Mouse (Mus musculus): ENCODE data around the gene Tsc2. TPM values are rescaled to one million over a fixed set of nuclear protein-coding genes. Genes with fewer than 3 reads are reported as not detected.

Tsc2 gene
- polyA plus RNA-seq, 1 experiment from 2014 or later, result 89.5 TPM

DNA sequence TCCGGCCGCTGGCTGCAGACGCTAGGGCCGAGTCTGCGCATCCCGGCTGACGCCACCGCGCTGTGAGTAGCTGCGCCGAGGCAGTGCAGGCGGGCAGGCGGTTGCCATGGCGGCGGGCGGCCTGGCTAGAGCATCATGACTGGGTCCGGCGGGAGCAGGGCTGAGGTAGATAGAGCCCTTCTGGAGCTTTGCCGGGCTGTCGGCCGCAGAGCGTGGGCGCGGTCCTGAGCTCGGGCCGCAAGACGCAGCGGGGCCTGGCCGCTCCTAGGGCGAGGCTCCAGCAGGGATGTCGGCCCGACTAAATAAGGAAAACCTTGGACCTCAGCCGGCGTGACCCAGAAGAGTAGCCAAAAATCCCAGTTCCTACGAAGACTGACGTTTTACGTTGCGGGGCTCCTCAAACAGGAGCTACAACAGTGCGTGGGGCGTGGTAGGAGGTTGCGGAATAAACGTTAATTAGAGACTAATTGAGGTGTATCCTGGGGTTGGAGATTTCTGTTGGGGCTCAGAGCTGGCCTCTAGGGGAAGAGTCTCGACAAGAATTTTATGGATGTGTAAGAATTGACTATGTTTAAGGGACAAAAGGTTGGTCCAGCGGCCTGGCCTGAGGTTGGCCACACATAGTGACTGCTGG, 81.9 kb downstream of the Tsc2 start:
- ATAC-seq (ENCODE audit: low FRiP score, low TSS enrichment), result peak; percentile 85
- H3K9ac ChIP-seq (replicated peaks; ENCODE audit: low read length), result peak overlapping the region; percentile 92
- DNase-seq, result peak; percentile 87
- H3K4me1 ChIP-seq (ENCODE audit: control insufficient read depth, insufficient read depth, low read length), result peaks cover 22% of the 10 kb centered on the region
- under 1% methylated on average over 44 of the region's 44 CpGs for WGBS
- H3K36me3 ChIP-seq (ENCODE audit: control insufficient read depth, insufficient read depth, low read length), result 0 out of 2 replicates have a peak, but pooled peaks cover 2% of the 10 kb centered on the region
- peaks cover 4% of the 10 kb centered on the region; the same call in 1 of the 2 replicates for H3K27me3 ChIP-seq (ENCODE audit: control insufficient read depth, insufficient read depth, low read length)
- H3K4me3 ChIP-seq (replicated peaks; ENCODE audit: low read depth, low read length), result peak overlapping the region; percentile 85
- H3K4me2 ChIP-seq (ENCODE audit: low read length), result peak overlapping the region; percentile 62
- H3K9me3 ChIP-seq (ENCODE audit: control insufficient read depth, low read length), result no peaks in the 10 kb centered on the region
- peak overlapping the region; percentile 93 for H3K27ac ChIP-seq (replicated peaks; ENCODE audit: low read depth, low read length)

DNA sequence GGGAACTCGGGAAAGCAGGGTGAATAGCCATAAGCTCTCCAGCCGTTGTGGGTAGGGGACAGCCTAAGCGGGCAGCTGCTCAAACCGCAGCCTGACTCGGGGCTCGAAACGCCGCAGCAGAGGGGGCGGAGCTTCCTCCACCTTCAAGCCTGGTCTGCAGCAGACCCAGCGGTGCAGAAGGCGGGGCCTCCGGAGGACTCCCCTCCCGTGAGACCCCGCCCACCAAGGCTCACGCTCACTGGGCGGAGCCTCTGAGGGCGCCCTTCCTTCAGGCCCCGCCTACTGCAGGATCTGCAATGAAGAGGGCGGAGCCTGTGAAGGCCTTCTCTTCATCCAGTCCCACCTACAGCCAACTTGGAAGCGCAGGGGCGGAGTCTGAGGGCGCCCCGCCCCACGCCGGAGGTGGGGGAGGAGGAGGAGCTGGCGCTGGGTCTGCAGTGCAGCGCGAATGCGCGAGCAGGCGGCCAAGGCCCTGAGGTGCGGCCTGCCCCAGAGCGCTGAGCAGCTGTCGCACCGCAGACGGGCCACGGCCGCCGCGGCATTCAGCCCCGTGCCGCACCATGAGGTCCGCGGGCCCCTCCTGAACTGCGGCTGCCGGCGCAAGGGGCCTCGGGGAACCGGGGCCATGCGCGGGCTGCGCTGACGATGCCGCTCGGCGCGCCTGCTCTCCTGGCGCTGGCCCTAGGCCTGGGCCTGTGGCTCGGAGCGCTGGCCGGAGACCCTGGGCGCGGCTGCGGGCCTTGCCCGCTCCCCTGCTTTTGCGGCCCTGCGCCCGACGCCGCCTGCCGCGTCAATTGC, 82.6 kb downstream of the Tsc2 start, which contains the start of gene Pkd1:
Gene Pkd1, plus strand, starts transcription at position 217 of the 798 bp plus-strand sequence.
- WGBS, result under 1% methylated on average over 72 of the region's 72 CpGs
- ATAC-seq (ENCODE audit: low FRiP score, low TSS enrichment) (peak; percentile 96), DNase-seq (peak; percentile 98)
- Histone ChIP-seq H3K36me3 (ENCODE audit: control insufficient read depth, insufficient read depth, low read length) (0 out of 2 replicates have a peak, but pooled peaks cover 2% of the 10 kb centered on the region), H3K27ac (replicated peaks; ENCODE audit: low read depth, low read length) (peak within 1 kb of the TSS; percentile 93), H3K4me1 (ENCODE audit: control insufficient read depth, insufficient read depth, low read length) (peaks cover 22% of the 10 kb centered on the region), H3K4me2 (ENCODE audit: low read length) (peak within 1 kb of the TSS; percentile 62), H3K4me3 (replicated peaks; ENCODE audit: low read depth, low read length) (peak within 1 kb of the TSS; percentile 85), H3K9ac (replicated peaks; ENCODE audit: low read length) (peak within 1 kb of the TSS; percentile 92), H3K9me3 (ENCODE audit: control insufficient read depth, low read length) (no peaks in the 10 kb centered on the region), H3K27me3 (ENCODE audit: control insufficient read depth, insufficient read depth, low read length) (peaks cover 4% of the 10 kb centered on the region; the same call in 1 of the 2 replicates)

DNA sequence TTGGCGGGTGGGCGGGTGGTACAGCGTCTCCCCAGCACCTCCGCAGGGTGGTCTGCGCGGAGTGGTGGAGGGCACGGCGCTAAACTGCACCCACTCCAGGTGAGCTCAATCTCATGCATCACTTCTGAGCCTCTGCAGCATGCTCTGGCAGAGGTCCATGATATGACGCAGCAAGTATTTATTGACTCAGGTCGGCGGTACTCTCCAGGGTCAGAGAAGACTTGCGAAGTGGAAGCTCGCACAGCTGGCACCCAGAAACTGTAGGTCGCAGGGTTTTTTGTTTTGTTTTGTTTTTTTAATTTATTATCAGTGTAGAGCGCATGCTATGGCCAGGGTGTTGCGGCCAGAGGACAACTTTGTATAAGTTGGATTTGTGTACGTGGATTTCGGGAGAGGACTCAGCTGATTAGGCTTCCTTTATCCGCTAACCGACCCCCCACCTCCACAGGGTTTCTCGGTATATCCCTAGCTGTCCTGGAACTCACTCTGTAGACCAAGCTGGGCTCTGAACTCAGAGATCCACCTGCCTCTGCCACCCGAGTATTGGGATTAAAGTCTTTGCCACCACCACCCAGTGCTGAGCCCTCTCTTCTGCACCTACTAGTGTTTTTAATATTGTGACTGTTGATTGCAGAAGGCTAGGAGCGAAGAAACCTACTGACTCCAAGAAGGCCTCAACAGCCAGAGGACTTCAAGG, 83.4 kb downstream of the Tsc2 start:
- H3K9me3 ChIP-seq (ENCODE audit: control insufficient read depth, low read length), result no peaks in the 10 kb centered on the region
- peak overlapping the region; percentile 85 for H3K4me3 ChIP-seq (replicated peaks; ENCODE audit: low read depth, low read length)
- peaks cover 22% of the 10 kb centered on the region for H3K4me1 ChIP-seq (ENCODE audit: control insufficient read depth, insufficient read depth, low read length)
- H3K27me3 ChIP-seq (ENCODE audit: control insufficient read depth, insufficient read depth, low read length), result peaks cover 9% of the 10 kb centered on the region; the same call in 1 of the 2 replicates
- WGBS, result 7% methylated on average over 23 of the region's 23 CpGs
- peak; percentile 52 for DNase-seq
- H3K4me2 ChIP-seq (ENCODE audit: low read length), result peak overlapping the region; percentile 62
- H3K9ac ChIP-seq (replicated peaks; ENCODE audit: low read length), result no peak overlapping the region
- ATAC-seq (ENCODE audit: low FRiP score, low TSS enrichment), result no peak
- peak overlapping the region; percentile 93; the same call in 1 of the 2 replicates for H3K27ac ChIP-seq (replicated peaks; ENCODE audit: low read depth, low read length)
- 0 out of 2 replicates have a peak, but pooled peaks cover 2% of the 10 kb centered on the region for H3K36me3 ChIP-seq (ENCODE audit: control insufficient read depth, insufficient read depth, low read length)

DNA sequence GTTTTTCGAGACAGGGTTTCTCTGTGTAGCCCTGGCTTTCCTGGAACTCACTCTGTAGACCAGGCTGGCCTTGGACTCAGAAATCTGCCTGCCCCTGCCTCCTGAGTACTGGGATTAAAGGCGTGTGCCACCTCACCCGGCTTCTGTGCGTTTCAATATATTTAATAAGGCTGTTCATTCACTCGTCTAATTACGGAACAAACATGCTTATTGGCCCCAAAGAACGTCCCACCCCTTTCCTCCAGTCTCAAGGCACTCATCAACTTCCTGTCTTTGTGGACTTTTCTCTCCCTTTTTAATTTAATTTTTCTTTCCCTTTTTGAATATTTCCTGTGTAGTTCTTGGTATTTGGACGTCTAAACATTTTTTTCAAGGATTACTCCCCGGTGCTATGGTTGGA, 84.0 kb downstream of the Tsc2 start:
- WGBS, result 35% methylated on average over 9 of the region's 9 CpGs
- DNase-seq, result no peak
- Histone ChIP-seq H3K27me3 (ENCODE audit: control insufficient read depth, insufficient read depth, low read length) (peaks cover 9% of the 10 kb centered on the region; the same call in 1 of the 2 replicates), H3K9ac (replicated peaks; ENCODE audit: low read length) (no peak overlapping the region), H3K4me3 (replicated peaks; ENCODE audit: low read depth, low read length) (no peak overlapping the region), H3K4me1 (ENCODE audit: control insufficient read depth, insufficient read depth, low read length) (peaks cover 22% of the 10 kb centered on the region), H3K36me3 (ENCODE audit: control insufficient read depth, insufficient read depth, low read length) (0 out of 2 replicates have a peak, but pooled peaks cover 2% of the 10 kb centered on the region), H3K4me2 (ENCODE audit: low read length) (peak overlapping the region; percentile 62; the same call in 1 of the 2 replicates), H3K27ac (replicated peaks; ENCODE audit: low read depth, low read length) (no peak overlapping the region), H3K9me3 (ENCODE audit: control insufficient read depth, low read length) (no peaks in the 10 kb centered on the region)
- ATAC-seq (ENCODE audit: low FRiP score, low TSS enrichment), result no peak

- no peak for ATAC-seq (ENCODE audit: low FRiP score, low TSS enrichment)
- 87% methylated on average over 3 of the region's 3 CpGs for WGBS
These were observed 86.2 kb downstream of the Tsc2 start for GRCm38 (mm10) chr17:24546234-24546633.

More at GRCm38 (mm10) chr17:24546234-24546633, 86.2 kb downstream of the Tsc2 start:
- Histone ChIP-seq H3K9ac (replicated peaks; ENCODE audit: low read length) (no peak overlapping the region), H3K4me3 (replicated peaks; ENCODE audit: low read depth, low read length) (no peak overlapping the region), H3K9me3 (ENCODE audit: control insufficient read depth, low read length) (no peaks in the 10 kb centered on the region), H3K36me3 (ENCODE audit: control insufficient read depth, insufficient read depth, low read length) (no peaks in the 10 kb centered on the region), H3K27me3 (ENCODE audit: control insufficient read depth, insufficient read depth, low read length) (peaks cover 9% of the 10 kb centered on the region; the same call in 1 of the 2 replicates), H3K4me1 (ENCODE audit: control insufficient read depth, insufficient read depth, low read length) (peaks cover 3% of the 10 kb centered on the region), H3K27ac (replicated peaks; ENCODE audit: low read depth, low read length) (no peak overlapping the region), H3K4me2 (ENCODE audit: low read length) (no peak overlapping the region)
- no peak for DNase-seq

Small RNA genes lying within 50 kb of the gene (microRNA-seq; reads per million reads assigned to microRNA genes)
- gene Gm24589, result not detected

Other genes with a start within 250 kb of the Tsc2 start
- gene Rnps1, start 218.1 kb downstream of the Tsc2 start, polyA plus RNA-seq (2014; fragmentation: Nextera tagmentation; extraction: Ambion mirVana), result 331 and 345 TPM in 2 replicates
- 26.9 and 27.7 TPM in 2 replicates for gene Eci1, start 206.0 kb downstream of the Tsc2 start, polyA plus RNA-seq (2014; fragmentation: Nextera tagmentation; extraction: Ambion mirVana)
- gene Dnase1l2, start 189.5 kb downstream of the Tsc2 start, polyA plus RNA-seq (2014; fragmentation: Nextera tagmentation; extraction: Ambion mirVana), result 4.2 and 6.1 TPM in 2 replicates
- 22.7 and 22.8 TPM in 2 replicates for gene E4f1, start 162.3 kb downstream of the Tsc2 start, polyA plus RNA-seq (2014; fragmentation: Nextera tagmentation; extraction: Ambion mirVana)
- gene Pgp, start 162.2 kb downstream of the Tsc2 start, polyA plus RNA-seq (2014; fragmentation: Nextera tagmentation; extraction: Ambion mirVana), result 60.5 and 62.7 TPM in 2 replicates
- gene Bricd5, start 158.7 kb downstream of the Tsc2 start, polyA plus RNA-seq (2014; fragmentation: Nextera tagmentation; extraction: Ambion mirVana), result 0.45 TPM in 1 of 2 replicates, not detected in the other
- gene Mlst8, start 153.6 kb downstream of the Tsc2 start, polyA plus RNA-seq (2014; fragmentation: Nextera tagmentation; extraction: Ambion mirVana), result 36.2 and 43.0 TPM in 2 replicates
- gene Caskin1, start 144.0 kb downstream of the Tsc2 start, polyA plus RNA-seq (2014; fragmentation: Nextera tagmentation; extraction: Ambion mirVana), result 34.8 and 37.5 TPM in 2 replicates
- gene Traf7, start 104.7 kb downstream of the Tsc2 start, polyA plus RNA-seq (2014; fragmentation: Nextera tagmentation; extraction: Ambion mirVana), result 86.2 and 90.8 TPM in 2 replicates
- 4.9 and 6.5 TPM in 2 replicates for gene Rab26, start 98.4 kb downstream of the Tsc2 start, polyA plus RNA-seq (2014; fragmentation: Nextera tagmentation; extraction: Ambion mirVana)
- gene Pkd1, start 82.8 kb downstream of the Tsc2 start, polyA plus RNA-seq (2014; fragmentation: Nextera tagmentation; extraction: Ambion mirVana), result 18.0 and 28.3 TPM in 2 replicates
- gene Nthl1, start 50 bp upstream of the Tsc2 start, polyA plus RNA-seq (2014; fragmentation: Nextera tagmentation; extraction: Ambion mirVana), result 6.5 and 8.9 TPM in 2 replicates
- 36.7 and 39.2 TPM in 2 replicates for gene Slc9a3r2, start 17.7 kb upstream of the Tsc2 start, polyA plus RNA-seq (2014; fragmentation: Nextera tagmentation; extraction: Ambion mirVana)
- not detected in 2 replicates for gene Npw, start 25.8 kb upstream of the Tsc2 start, polyA plus RNA-seq (2014; fragmentation: Nextera tagmentation; extraction: Ambion mirVana)
- gene Zfp598, start 37.1 kb upstream of the Tsc2 start, polyA plus RNA-seq (2014; fragmentation: Nextera tagmentation; extraction: Ambion mirVana), result 22.8 and 24.5 TPM in 2 replicates
- 147 and 169 TPM in 2 replicates for gene Syngr3, start 57.3 kb upstream of the Tsc2 start, polyA plus RNA-seq (2014; fragmentation: Nextera tagmentation; extraction: Ambion mirVana)
- 35.9 and 38.3 TPM in 2 replicates for gene Gfer, start 63.5 kb upstream of the Tsc2 start, polyA plus RNA-seq (2014; fragmentation: Nextera tagmentation; extraction: Ambion mirVana)
- 1.8 and 1.9 TPM in 2 replicates for gene Noxo1, start 63.6 kb upstream of the Tsc2 start, polyA plus RNA-seq (2014; fragmentation: Nextera tagmentation; extraction: Ambion mirVana)
- gene Tbl3, start 75.0 kb upstream of the Tsc2 start, polyA plus RNA-seq (2014; fragmentation: Nextera tagmentation; extraction: Ambion mirVana), result 68.0 and 73.0 TPM in 2 replicates
- gene Rnf151, start 85.4 kb upstream of the Tsc2 start, polyA plus RNA-seq (2014; fragmentation: Nextera tagmentation; extraction: Ambion mirVana), result 0.32 TPM in 1 of 2 replicates, not detected in the other
- 814 and 824 TPM in 2 replicates for gene Rps2, start 85.5 kb upstream of the Tsc2 start, polyA plus RNA-seq (2014; fragmentation: Nextera tagmentation; extraction: Ambion mirVana)
- gene Ndufb10, start 91.8 kb upstream of the Tsc2 start, polyA plus RNA-seq (2014; fragmentation: Nextera tagmentation; extraction: Ambion mirVana), result 282 and 319 TPM in 2 replicates
- not detected in 2 replicates for gene Rpl3l, start 95.2 kb upstream of the Tsc2 start, polyA plus RNA-seq (2014; fragmentation: Nextera tagmentation; extraction: Ambion mirVana)
- 19.7 and 20.1 TPM in 2 replicates for gene Msrb1, start 104.0 kb upstream of the Tsc2 start, polyA plus RNA-seq (2014; fragmentation: Nextera tagmentation; extraction: Ambion mirVana)
- not detected in 2 replicates for gene Hs3st6, start 120.4 kb upstream of the Tsc2 start, polyA plus RNA-seq (2014; fragmentation: Nextera tagmentation; extraction: Ambion mirVana)
- not detected in 2 replicates for gene Meiob, start 171.7 kb upstream of the Tsc2 start, polyA plus RNA-seq (2014; fragmentation: Nextera tagmentation; extraction: Ambion mirVana)
- 55.4 and 71.0 TPM in 2 replicates for gene Hagh, start 207.5 kb upstream of the Tsc2 start, polyA plus RNA-seq (2014; fragmentation: Nextera tagmentation; extraction: Ambion mirVana)
- 18.0 and 18.9 TPM in 2 replicates for gene Fahd1, start 217.7 kb upstream of the Tsc2 start, polyA plus RNA-seq (2014; fragmentation: Nextera tagmentation; extraction: Ambion mirVana)
- 0.18 TPM in 1 of 2 replicates, not detected in the other for gene Igfals, start 233.4 kb upstream of the Tsc2 start, polyA plus RNA-seq (2014; fragmentation: Nextera tagmentation; extraction: Ambion mirVana)